Mouse (Mus musculus): ENCODE results near the gene Trim17.

Gene Trim17

DNA sequence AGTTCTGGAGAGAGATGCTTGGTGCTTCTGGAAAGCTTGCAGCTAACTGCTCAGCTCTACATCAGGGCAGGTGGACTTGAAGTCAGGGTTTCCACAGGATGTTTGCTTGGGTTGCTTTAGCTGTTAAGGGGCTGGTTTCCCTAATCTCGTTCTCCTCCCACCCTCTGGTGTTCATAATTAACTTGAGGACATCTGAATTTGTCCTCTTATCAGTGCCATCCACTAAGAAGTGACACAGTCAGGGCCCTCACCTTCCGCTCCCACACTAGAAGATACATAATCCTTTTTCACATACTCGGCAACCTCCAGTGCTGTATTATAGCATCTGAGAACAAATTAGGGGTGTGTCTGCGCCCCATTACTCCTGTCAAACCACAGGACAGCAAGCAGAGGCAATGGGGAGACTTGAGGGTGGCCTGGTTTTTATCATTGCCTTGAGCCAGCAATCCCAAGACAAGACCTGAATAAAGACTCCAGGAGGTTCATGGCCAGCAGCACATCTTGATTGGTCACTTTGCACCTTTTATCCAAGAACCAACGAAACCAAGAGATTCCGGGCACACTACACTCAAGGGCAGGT is 38.7 kb downstream of the Trim17 start:
- no peak for DNase-seq (ENCODE audit: low spot score)

GRCm38 (mm10) chr11:58994337-58994826 is 39.9 kb downstream of the Trim17 start:
- DNase-seq (ENCODE audit: low spot score): no peak

DNA sequence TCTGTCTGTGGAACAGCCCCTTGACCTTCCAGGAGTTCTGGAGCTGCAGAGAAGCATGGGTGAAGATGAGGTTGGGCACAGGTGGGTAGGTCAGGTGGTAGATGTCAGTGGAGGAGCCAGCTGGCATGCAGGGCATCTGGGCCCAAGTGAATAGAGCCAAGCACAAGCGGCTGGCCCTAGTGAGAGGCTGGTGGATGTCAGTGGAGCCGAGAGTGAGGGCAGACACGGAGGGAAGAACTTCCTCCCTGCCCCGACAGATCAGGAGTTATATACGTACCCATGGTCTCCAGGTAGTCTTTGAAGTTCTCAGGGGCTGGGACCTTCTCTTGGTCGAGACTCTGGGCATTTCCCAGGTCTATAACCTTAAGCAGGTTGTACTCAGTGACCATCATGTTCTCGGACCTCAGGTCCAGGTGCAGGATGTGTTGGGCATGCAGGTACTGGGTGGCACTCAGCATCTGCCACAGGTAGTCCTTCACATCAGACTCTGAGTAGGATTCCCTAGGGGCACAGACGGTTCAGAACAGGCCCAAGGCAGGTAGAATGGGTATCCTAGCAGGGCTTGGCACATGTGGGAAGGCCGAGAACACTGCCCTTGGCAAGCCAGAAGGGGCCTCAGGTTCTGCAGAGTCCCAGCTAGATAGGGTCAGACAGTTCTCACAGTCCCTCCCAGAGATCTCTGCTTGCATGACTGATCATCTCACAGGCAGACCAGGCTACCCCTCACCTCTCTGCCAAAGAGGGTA is 40.7 kb downstream of the Trim17 start:
- no peak for DNase-seq (ENCODE audit: low spot score)

DNA sequence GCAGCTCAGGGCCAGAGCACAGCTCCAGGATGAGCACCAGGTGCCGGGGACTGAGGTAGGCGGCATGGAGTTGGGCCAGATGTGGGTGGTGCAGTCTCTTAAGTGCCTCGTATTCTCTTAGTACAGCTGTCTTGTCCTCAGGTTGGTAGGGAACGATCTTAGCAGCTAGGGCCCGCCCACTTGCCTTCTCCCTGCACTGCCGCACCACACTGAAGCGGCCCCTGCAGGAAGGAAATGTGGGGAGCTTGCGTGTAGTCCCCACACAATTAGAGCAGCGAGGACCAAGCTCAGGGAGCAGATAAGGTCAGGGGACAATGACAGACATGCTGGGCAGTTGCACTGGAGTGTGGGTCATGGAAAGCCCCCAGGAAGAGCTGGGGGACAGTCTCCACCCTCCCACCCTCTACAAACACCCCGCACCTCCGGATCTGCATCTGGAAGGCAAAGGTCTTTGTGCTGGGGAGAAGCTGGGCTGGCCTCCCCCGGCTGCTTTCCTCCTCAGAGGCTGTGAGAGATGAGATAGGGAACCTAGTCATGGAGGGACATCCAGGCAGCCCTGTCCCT is 41.4 kb downstream of the Trim17 start:
- DNase-seq (ENCODE audit: low spot score): no peak

- DNase-seq (ENCODE audit: low spot score): no peak
Observed at GRCm38 (mm10) chr11:58997541-58997940, 43.1 kb downstream of the Trim17 start.

- DNase-seq (ENCODE audit: low spot score): no peak
Observed at GRCm38 (mm10) chr11:58999158-58999557, 44.7 kb downstream of the Trim17 start.

- DNase-seq (ENCODE audit: low spot score): no peak
Observed at GRCm38 (mm10) chr11:58999830-59000229, 45.3 kb downstream of the Trim17 start.

DNA sequence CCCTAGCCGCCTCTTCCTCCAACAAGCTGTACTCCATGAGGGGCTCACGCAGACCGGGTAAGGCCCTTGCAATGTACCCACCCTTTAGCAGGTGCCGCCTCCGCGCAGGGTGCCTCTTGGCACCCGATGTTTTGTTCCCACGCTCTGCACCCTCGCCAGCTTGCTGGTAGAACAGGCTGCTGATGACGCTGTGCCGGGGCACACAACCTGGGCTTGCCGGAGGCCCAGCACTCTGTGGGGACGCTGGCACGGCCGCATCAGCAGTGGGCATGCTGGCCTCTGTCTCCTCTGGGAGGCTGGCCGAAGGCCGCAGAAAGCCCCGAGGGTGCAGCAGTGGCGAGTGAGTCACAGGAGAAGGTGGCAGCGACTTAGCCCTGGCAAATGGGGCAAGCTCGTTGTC is 46.1 kb downstream of the Trim17 start:
- no peak for DNase-seq (ENCODE audit: low spot score)

DNA sequence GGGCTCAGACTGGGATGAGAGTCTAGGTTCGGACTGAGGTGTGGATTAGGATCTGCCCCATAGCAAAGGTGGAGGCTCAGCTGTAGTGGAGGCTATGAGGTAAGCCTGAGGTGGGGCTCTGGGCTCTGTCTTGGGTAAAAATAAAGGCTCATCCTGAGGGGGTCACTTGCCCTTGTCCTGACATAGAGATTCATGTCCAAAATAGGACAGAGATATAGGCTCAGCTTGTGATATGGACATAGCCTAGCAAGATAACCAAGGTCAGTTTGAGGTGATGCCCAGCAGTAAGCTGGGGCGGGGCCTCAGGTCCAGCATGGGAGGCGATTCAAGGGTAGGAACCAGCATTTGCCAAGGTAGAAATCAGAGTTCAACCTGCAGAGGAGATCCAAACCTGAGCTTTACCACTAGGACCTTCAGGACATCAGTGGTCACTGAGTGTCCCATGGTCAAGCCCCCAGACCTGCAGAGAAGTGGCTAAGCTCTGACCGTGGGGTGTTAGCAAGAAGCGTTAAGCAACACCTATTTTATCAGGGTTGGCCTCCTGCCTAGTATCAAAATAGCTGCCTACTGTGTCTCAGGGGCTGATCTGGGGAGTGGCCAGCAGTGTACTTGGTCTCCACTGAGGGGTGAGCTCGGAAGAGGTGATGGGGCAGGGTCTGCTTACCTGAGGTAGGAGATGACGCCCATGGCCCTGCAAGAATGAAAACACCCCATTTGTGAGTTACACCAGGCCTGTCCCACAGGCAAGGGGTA is 48.0 kb downstream of the Trim17 start:
- no peak for DNase-seq (ENCODE audit: low spot score)

GRCm38 (mm10) chr11:59015052-59015451 is 60.6 kb downstream of the Trim17 start:
- peak; percentile 15 for DNase-seq (ENCODE audit: low spot score)

Data from ovary, postnatal 14 days (tissue).